Comparison of ENCODE assay signal across 24 mouse cellular contexts in the genomic region with DNA sequence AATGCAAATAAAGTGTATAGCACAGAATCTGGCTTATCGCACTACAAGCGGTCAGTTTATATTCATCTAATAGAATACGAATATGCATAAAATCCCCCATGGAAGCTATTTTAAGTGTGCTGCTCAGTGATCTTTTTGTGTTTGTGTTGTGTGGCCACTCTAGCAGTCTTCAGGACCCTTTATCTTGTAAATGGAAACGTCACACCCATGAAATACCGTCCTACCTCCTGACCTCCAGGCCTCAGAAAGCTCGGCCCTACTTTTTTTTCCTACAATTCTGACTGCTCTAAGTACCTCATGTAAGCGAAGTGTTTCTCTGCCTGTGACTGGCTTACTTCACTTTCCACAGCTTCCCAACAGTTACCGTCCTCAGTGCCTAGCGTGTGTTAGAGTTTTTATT. TPM values are rescaled to one million over a fixed set of nuclear protein-coding genes. Genes with fewer than 3 reads are reported as not detected.
DNase-seq lines count a peak whose midpoint lies in the region; ATAC-seq and TF ChIP-seq lines count a peak whose summit lies in the region.
"Had no signal": no experiment of that assay in that cellular context is flagged by ENCODE, and none has a peak within 500 bp of the region (broad histone marks: within the 10 kb centered on the region; RNA-seq: fewer than 3 reads in every experiment).

No protein-coding gene starts in this region.

- H3K36me3 ChIP-seq in ES-E14 (ENCODE audit: control insufficient read depth, insufficient read depth, low read length, poor library complexity, severe bottlenecking), result no peaks in the 10 kb centered on the region
- no peaks in the 10 kb centered on the region for H3K36me3 ChIP-seq in forebrain, postnatal 0 days (ENCODE audit: insufficient read depth)
- H3K36me3 ChIP-seq: embryonic facial prominence, embryonic 10.5 days; embryonic facial prominence, embryonic 12.5 days; forebrain, embryonic 10.5 days; forebrain, embryonic 12.5 days; G1E had no signal

- no peak for TF ChIP-seq CTCF in forebrain, postnatal 0 days (IDR thresholded peaks at IDR 0.05; ENCODE audit: low read depth)

- H3K27ac ChIP-seq in ES-E14 (ENCODE audit: insufficient read depth, low read depth, low read length, poor library complexity, severe bottlenecking), result no peak overlapping the region
- H3K27ac ChIP-seq in forebrain, postnatal 0 days (ENCODE audit: low read depth, low read length), result no peak overlapping the region
- H3K27ac ChIP-seq: embryonic facial prominence, embryonic 10.5 days; embryonic facial prominence, embryonic 12.5 days; forebrain, embryonic 10.5 days; forebrain, embryonic 12.5 days had no signal

- H3K27me3 ChIP-seq in forebrain, postnatal 0 days (ENCODE audit: insufficient read depth, low read length), result no peaks in the 10 kb centered on the region
- H3K27me3 ChIP-seq: CH12.LX; embryonic facial prominence, embryonic 12.5 days; forebrain, embryonic 12.5 days had no signal

- 90% methylated on average over 9 of the region's 9 CpGs for WGBS in forebrain, postnatal 0 days

- H3K4me3 ChIP-seq in ES-E14 (ENCODE audit: insufficient read depth in 1 of 2, low read depth in 1 of 2, low read length in 2 of 2, poor library complexity in 1 of 2, severe bottlenecking in 1 of 2), result no peak overlapping the region
- no peak overlapping the region for H3K4me3 ChIP-seq in forebrain, postnatal 0 days (ENCODE audit: low read depth, low read length)
- H3K4me3 ChIP-seq: embryonic facial prominence, embryonic 10.5 days; embryonic facial prominence, embryonic 12.5 days; erythroblast, embryonic 14.5 days; forebrain, embryonic 10.5 days; forebrain, embryonic 12.5 days had no signal

- in situ Hi-C loops in ES-E14 (cut with MboI; ENCODE audit: low sequenced_read_pairs in 2 of 2, unreplicated experiment in 2 of 2), result no loop called here

- no peak for ATAC-seq in erythroblast, adult 5-6 weeks (replicated peaks; ENCODE audit: low FRiP score, poor library complexity, severe bottlenecking)
- ATAC-seq in forebrain, postnatal 0 days, result no peak
- ATAC-seq: activated CD4-positive, CD25-positive, alpha-beta regulatory T cell, adult 4 months; forebrain, embryonic 14.5 days; forebrain, embryonic 16.5 days; Patski had no signal

- DNase-seq in ES-CJ7 (ENCODE audit: low read depth, low spot score), result peak; percentile 69
- no peak for DNase-seq in ES-E14 (ENCODE audit: low read depth, low spot score)
- DNase-seq in ZHBTc4 (ENCODE audit: low read depth, low spot score), result peak; percentile 73
- DNase-seq in forebrain, postnatal 0 days, result no peak
- DNase-seq: adrenal gland, adult 8-10 months; adrenal gland, postnatal 14 days; adrenal gland, postnatal 36 days; cerebellum, adult 11-12 months; cerebellum, adult 2 months; cerebellum, adult 9-10 months; cerebellum, postnatal 10 days; cerebellum, postnatal 25 days had no signal

- H3K9me3 ChIP-seq in ES-E14 (ENCODE audit: control insufficient read depth, insufficient read depth, low read depth, low read length), result no peaks in the 10 kb centered on the region
- H3K9me3 ChIP-seq in forebrain, postnatal 0 days (ENCODE audit: low read length), result no peaks in the 10 kb centered on the region
- H3K9me3 ChIP-seq: embryonic facial prominence, embryonic 10.5 days; embryonic facial prominence, embryonic 12.5 days; forebrain, embryonic 10.5 days; forebrain, embryonic 12.5 days had no signal

- H3K4me2 ChIP-seq in forebrain, postnatal 0 days (ENCODE audit: low read depth), result no peak overlapping the region
- H3K4me2 ChIP-seq: embryonic facial prominence, embryonic 12.5 days; forebrain, embryonic 12.5 days had no signal

- H3K4me1 ChIP-seq in ES-E14 (ENCODE audit: control insufficient read depth in 2 of 2, insufficient read depth in 2 of 2, low read length in 2 of 2, poor library complexity in 1 of 2), result peaks cover 2 to 7% of the 10 kb centered on the region in 2 experiments; a peak in 1 of 4 replicates
- H3K4me1 ChIP-seq in forebrain, postnatal 0 days (ENCODE audit: insufficient read depth), result no peaks in the 10 kb centered on the region
- H3K4me1 ChIP-seq: embryonic facial prominence, embryonic 10.5 days; embryonic facial prominence, embryonic 12.5 days; forebrain, embryonic 10.5 days; forebrain, embryonic 12.5 days had no signal

- H3K9ac ChIP-seq in ES-E14 (ENCODE audit: insufficient read depth, low read depth, low read length, poor library complexity, severe bottlenecking), result no peak overlapping the region
- no peak overlapping the region for H3K9ac ChIP-seq in forebrain, postnatal 0 days
- H3K9ac ChIP-seq: embryonic facial prominence, embryonic 12.5 days; forebrain, embryonic 12.5 days had no signal

TF ChIP-seq in ES-E14, 5 proteins besides CTCF, POLR2A, EP300 and RAD21:
- TF ChIP-seq ZNF384 (IDR thresholded peaks at IDR 0.05; ENCODE audit: low read depth, low read length) (peak; percentile 74; the same call in 1 of the 2 replicates), ZC3H11A (IDR thresholded peaks at IDR 0.05; ENCODE audit: borderline replicate concordance, low read depth, low read length) (no peak), CHD2 (IDR thresholded peaks at IDR 0.05; ENCODE audit: low read depth, low read length) (no peak), HCFC1 (IDR thresholded peaks at IDR 0.05; ENCODE audit: borderline replicate concordance, insufficient read depth, low read length) (no peak), MAFK (IDR thresholded peaks at IDR 0.05; ENCODE audit: insufficient read depth, low read depth, low read length) (no peak)

RNA-seq across cellular contexts. Expression of a gene that starts 9.0 kb away (rescaled TPM):
- total RNA-seq in ES-E14 (2012; rRNA removed), result 6.1 and 10.6 TPM in 2 replicates
- total RNA-seq in erythroblast, adult 5-6 weeks (2015; ENCODE audit: low replicate concordance), result 29.7 and 33.6 TPM in 2 replicates
- total RNA-seq in erythroblast, adult 5-6 weeks (2017; ENCODE audit: low replicate concordance), result 18.3 and 20.2 TPM in 2 replicates
- total RNA-seq in forebrain, postnatal 0 days (2014; rRNA removed), result 182 and 207 TPM in 2 replicates
- polyA plus RNA-seq in forebrain, postnatal 0 days (2015; fragmentation: Nextera tagmentation; extraction: Ambion mirVana), result 91.8 and 145 TPM in 2 replicates
- polyA plus RNA-seq: erythroblast, embryonic 14.5 days; G1E; Patski had no signal

Comparison
In these comparisons a context has a peak if more than half of its experiments do, and no peak if none do; other contexts are left out.
1. DNase-seq: peak in ES-CJ7 (single experiment) and ZHBTc4 (single experiment); none in ES-E14 (single experiment) and forebrain, postnatal 0 days (single experiment).